Mouse (Mus musculus): ENCODE results near the gene Hcn3.

The Hcn3 gene

GRCm38 (mm10) chr3:89181749-89182500, 21.9 kb upstream of the Hcn3 start:
- 92% methylated on average over 27 of the region's 27 CpGs for WGBS

- WGBS: 89% methylated on average over 11 of the region's 11 CpGs
Measured at GRCm38 (mm10) chr3:89179056-89179455, 19.1 kb upstream of the Hcn3 start.

GRCm38 (mm10) chr3:89178107-89178385, 18.1 kb upstream of the Hcn3 start:
- WGBS: 5% methylated on average over 6 of the region's 6 CpGs

GRCm38 (mm10) chr3:89177242-89178106, 17.5 kb upstream of the Hcn3 start, which contains the start of gene Scamp3:
Gene Scamp3, plus strand, starts transcription at chr3:89177473.
- 0% methylated on average over 43 of the region's 43 CpGs for WGBS

GRCm38 (mm10) chr3:89176421-89176820, 16.4 kb upstream of the Hcn3 start:
- 85% methylated on average over 7 of the region's 7 CpGs for WGBS

- WGBS: 91% methylated on average over 10 of the region's 10 CpGs
Measured at GRCm38 (mm10) chr3:89175544-89175943, 15.5 kb upstream of the Hcn3 start.

GRCm38 (mm10) chr3:89174844-89175243, 14.8 kb upstream of the Hcn3 start:
- WGBS: 92% methylated on average over 11 of the region's 11 CpGs

- 90% methylated on average over 19 of the region's 19 CpGs for WGBS
Measured at GRCm38 (mm10) chr3:89166945-89167344, 6.9 kb upstream of the Hcn3 start.

GRCm38 (mm10) chr3:89165268-89165870, 5.4 kb upstream of the Hcn3 start:
- WGBS: 16% methylated on average over 12 of the region's 12 CpGs

GRCm38 (mm10) chr3:89164506-89165267, 4.7 kb upstream of the Hcn3 start, which contains the start of gene Clk2:
Gene Clk2, plus strand, starts transcription at chr3:89164795.
- under 1% methylated on average over 74 of the region's 79 CpGs for WGBS

GRCm38 (mm10) chr3:89163643-89164245, 3.7 kb upstream of the Hcn3 start:
- 66% methylated on average over 5 of the region's 5 CpGs for WGBS

- WGBS: 80% methylated on average over 1 of the region's 1 CpGs
Measured at GRCm38 (mm10) chr3:89163123-89163522, 3.1 kb upstream of the Hcn3 start.

- WGBS: 81% methylated on average over 4 of the region's 4 CpGs
Measured at GRCm38 (mm10) chr3:89161786-89162185, 1.8 kb upstream of the Hcn3 start.

- WGBS: 3% methylated on average over 13 of the region's 13 CpGs
Measured at GRCm38 (mm10) chr3:89159211-89159610, 785 bp downstream of the Hcn3 start.

GRCm38 (mm10) chr3:89158651-89159050, 1.3 kb downstream of the Hcn3 start:
- 15% methylated on average over 7 of the region's 7 CpGs for WGBS

- WGBS: 85% methylated on average over 8 of the region's 8 CpGs
Measured at GRCm38 (mm10) chr3:89156951-89157350, 3.0 kb downstream of the Hcn3 start.

- 74% methylated on average over 17 of the region's 17 CpGs for WGBS
Measured at GRCm38 (mm10) chr3:89152084-89152835, 7.7 kb downstream of the Hcn3 start.

GRCm38 (mm10) chr3:89148567-89148966, 11.4 kb downstream of the Hcn3 start:
- 90% methylated on average over 14 of the region's 14 CpGs for WGBS

GRCm38 (mm10) chr3:89147979-89148311, 12.1 kb downstream of the Hcn3 start:
- WGBS: 46% methylated on average over 15 of the region's 15 CpGs

- WGBS: 56% methylated on average over 26 of the region's 26 CpGs
Measured at GRCm38 (mm10) chr3:89147101-89147978, 12.7 kb downstream of the Hcn3 start.

Data from cerebral cortex, adult 2 months (tissue).